Mouse (Mus musculus) CH12.LX (cell line): ENCODE measurements around the gene Usp37. TPM values are rescaled to one million over a fixed set of nuclear protein-coding genes. Genes with fewer than 3 reads are reported as not detected.
A peak's percentile ranks its signal among the peaks of the same experiment; 100 is the strongest.

Source experiments
- DNase-seq: peaks from one replicate; pipeline ENCODE4 v3.0.0-alpha.2; 2013; ENCODE audit errors: extremely low read depth
- H3K27ac ChIP-seq: 2 replicates; pipeline ENCODE4 v1.5.1; 2012; ENCODE audit warnings: low read depth, mild to moderate bottlenecking, control low read depth, moderate library complexity; ENCODE audit not compliant: insufficient read depth
- H3K27me3 ChIP-seq: replicated peaks from 2 replicates; pipeline ENCODE3; 2012; ENCODE audit warnings: inconsistent platforms
- H3K36me3 ChIP-seq, 2 experiments: replicated peaks in 1 of 2; 2 replicates each; pipeline versions ENCODE3 to v1.6.1; 2012; ENCODE audit warnings: inconsistent platforms in 1 of 2, low read length in 1 of 2, mild to moderate bottlenecking in 1 of 2, mixed read lengths in 1 of 2, moderate library complexity in 1 of 2; ENCODE audit not compliant: control insufficient read depth in 1 of 2, insufficient read depth in 1 of 2
- H3K4me1 ChIP-seq, 2 experiments: 2 replicates each; pipeline ENCODE4 v1.6.1; 2012; ENCODE audit warnings: inconsistent platforms in 1 of 2, moderate library complexity in 1 of 2; ENCODE audit not compliant: insufficient read depth in 2 of 2, control insufficient read depth in 1 of 2
- H3K4me2 ChIP-seq: 2 replicates; pipeline ENCODE4 v1.6.1; 2012; ENCODE audit warnings: low read depth, mild to moderate bottlenecking, control low read depth; ENCODE audit not compliant: poor library complexity, insufficient read depth, severe bottlenecking
- H3K4me3 ChIP-seq, 3 experiments: fragments of 150-350 bp in 1 of 3; sonication (generic) in 1 of 3; replicated peaks in 1 of 3; 2 replicates each; pipeline versions ENCODE3 to v1.5.1; 2011 to 2012; ENCODE audit warnings: low read depth in 2 of 3, low read length in 2 of 3, mild to moderate bottlenecking in 2 of 3, moderate library complexity in 2 of 3, control low read depth in 1 of 3, improper control_type of control experiment in 1 of 3, inconsistent platforms in 1 of 3, mixed read lengths in 1 of 3; ENCODE audit not compliant: poor library complexity in 1 of 3
- H3K79me2 ChIP-seq: replicated peaks from 2 replicates; pipeline ENCODE4 v1.6.1; 2012; ENCODE audit warnings: mild to moderate bottlenecking, moderate library complexity; ENCODE audit not compliant: control insufficient read depth, poor library complexity, insufficient read depth, severe bottlenecking; ENCODE audit errors: extremely low read depth
- H3K9ac ChIP-seq: 2 replicates; pipeline ENCODE4 v1.6.1; 2012; ENCODE audit warnings: low read depth, mild to moderate bottlenecking, control low read depth, moderate library complexity; ENCODE audit not compliant: insufficient read depth
- H3K9me3 ChIP-seq: replicated peaks from 2 replicates; pipeline ENCODE3; 2012; ENCODE audit warnings: low read length, inconsistent platforms, mixed read lengths
- BHLHE40 ChIP-seq: IDR thresholded peaks from 2 replicates; pipeline ENCODE4 v1.6.1; 2011; ENCODE audit warnings: mild to moderate bottlenecking, low read depth, low read length, improper control_type of control experiment
- CTCF ChIP-seq, 2 experiments: IDR thresholded peaks in 1 of 2; conservative IDR thresholded peaks in 1 of 2; 2 replicates each; pipeline ENCODE4 v1.5.1; 2011 to 2012; ENCODE audit warnings: low read depth in 2 of 2, low read length in 2 of 2, improper control_type of control experiment in 1 of 2, inconsistent platforms in 1 of 2, mild to moderate bottlenecking in 1 of 2, moderate library complexity in 1 of 2
- ELF1 ChIP-seq: IDR thresholded peaks from 2 replicates; pipeline ENCODE4 v1.6.1; 2014; ENCODE audit warnings: low read depth, mild to moderate bottlenecking, inconsistent platforms, low read length, improper control_type of control experiment
- ETS1 ChIP-seq: conservative IDR thresholded peaks from 2 replicates; pipeline ENCODE4 v1.6.1; 2012; ENCODE audit warnings: low read depth, mild to moderate bottlenecking, inconsistent platforms, low read length, improper control_type of control experiment, moderate library complexity
- JUND ChIP-seq: conservative IDR thresholded peaks from 2 replicates; pipeline ENCODE4 v1.6.1; 2011; ENCODE audit warnings: low read depth, low read length, improper control_type of control experiment
- MAX ChIP-seq: IDR thresholded peaks from 2 replicates; pipeline ENCODE4 v1.6.1; 2011; ENCODE audit warnings: low read length, improper control_type of control experiment
- MAZ ChIP-seq: IDR thresholded peaks from 2 replicates; pipeline ENCODE4 v1.6.1; 2012; ENCODE audit warnings: low read depth, mild to moderate bottlenecking, inconsistent platforms, low read length, improper control_type of control experiment, moderate library complexity
- MEF2A ChIP-seq: IDR thresholded peaks from 2 replicates; pipeline ENCODE4 v1.6.1; 2014; ENCODE audit warnings: low read depth, mild to moderate bottlenecking, inconsistent platforms, low read length, improper control_type of control experiment, borderline replicate concordance
- MXI1 ChIP-seq: IDR thresholded peaks from 2 replicates; pipeline ENCODE4 v1.6.1; 2011; ENCODE audit warnings: mild to moderate bottlenecking, low read depth, low read length, improper control_type of control experiment
- PAX5 ChIP-seq: IDR thresholded peaks from 2 replicates; pipeline ENCODE4 v1.6.1; 2012; ENCODE audit warnings: low read length, inconsistent platforms, mixed read lengths
- RAD21 ChIP-seq: IDR thresholded peaks from 2 replicates; pipeline ENCODE4 v1.6.1; 2011; ENCODE audit warnings: low read depth, mild to moderate bottlenecking, low read length, improper control_type of control experiment, moderate library complexity
- SMC3 ChIP-seq: IDR thresholded peaks from 2 replicates; pipeline ENCODE4 v1.6.1; 2011; ENCODE audit warnings: low read depth, low read length, improper control_type of control experiment
- TBP ChIP-seq: conservative IDR thresholded peaks from 2 replicates; pipeline ENCODE4 v1.6.1; 2011; ENCODE audit warnings: low read depth, low read length, improper control_type of control experiment
- UBTF ChIP-seq: IDR thresholded peaks from 2 replicates; pipeline ENCODE4 v1.6.1; 2012; ENCODE audit warnings: low read depth, mild to moderate bottlenecking, inconsistent platforms, low read length, improper control_type of control experiment, moderate library complexity
- USF1 ChIP-seq: IDR thresholded peaks from 2 replicates; pipeline ENCODE4 v1.6.1; 2014; ENCODE audit warnings: low read depth, mild to moderate bottlenecking, inconsistent platforms, low read length, improper control_type of control experiment
- USF2 ChIP-seq: conservative IDR thresholded peaks from 2 replicates; pipeline ENCODE4 v1.6.1; 2011; ENCODE audit warnings: low read depth, low read length, improper control_type of control experiment
- ZKSCAN1 ChIP-seq: IDR thresholded peaks from 2 replicates; pipeline ENCODE4 v1.6.1; 2012; ENCODE audit warnings: low read depth, inconsistent platforms, low read length, improper control_type of control experiment, borderline replicate concordance
- dilution Hi-C: fragments of 300-500 bp; cut with MboI; formaldehyde crosslinking; loops from 2 replicates; pipeline ENCODE4 v1.14.3; 2020; ENCODE audit warnings: low sequenced_read_pairs; ENCODE audit not compliant: extremely low pct_unique_long_range_greater_than_20kb, extremely low pct_ligation_motif_present
- in situ Hi-C: fragments of 300-500 bp; cut with MboI; formaldehyde crosslinking; loops from 3 replicates; pipeline ENCODE4 v1.14.3; 2019; ENCODE audit warnings: low sequenced_read_pairs, low pct_ligation_motif_present, low pct_unique_long_range_greater_than_20kb, mixed read lengths
- polyA plus RNA-seq: library from polyadenylated mRNA; unstranded; fragments of >175 nt; gene quantifications from 2 replicates; pipeline ENCODE4 v1.2.1, GENCODE M21; 2012; ENCODE audit warnings: low read depth; ENCODE audit not compliant: insufficient read length
- total RNA-seq, 2 experiments: library from RNA; depleted of rRNA; stranded (reverse); fragments of 300-350 nt in 1 of 2; fragments of >200 nt in 1 of 2; gene quantifications; 2 replicates each; pipeline ENCODE4 v1.2.3; 2012 to 2014

The Usp37 gene
- total and polyA plus RNA-seq, 3 experiments, result 13.8 to 24.5 (median 24.1) TPM

DNA sequence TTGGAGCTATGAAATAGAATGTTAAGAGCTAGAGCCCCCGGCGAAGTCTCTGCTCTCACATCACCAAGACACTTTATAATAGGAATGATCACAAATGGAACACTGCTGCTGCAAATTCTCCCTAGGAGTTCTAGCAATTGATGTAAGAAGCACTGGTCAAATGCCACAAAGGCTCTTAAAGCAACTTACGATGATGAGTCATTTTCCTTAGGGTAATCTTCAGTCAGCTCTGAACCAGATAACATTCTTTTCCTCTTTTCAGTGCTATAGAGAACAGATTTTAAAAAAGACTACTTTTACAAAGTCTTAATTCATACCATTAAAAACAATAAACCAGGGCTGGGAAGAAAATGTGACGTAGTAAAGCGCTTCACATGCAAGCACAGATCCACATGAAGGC, 58.3 kb downstream of the Usp37 start:
- H3K79me2 ChIP-seq, result no peaks in the 10 kb centered on the region
- H3K27ac ChIP-seq, result no peak overlapping the region
- H3K36me3 ChIP-seq, result peaks cover 34 to 84% of the 10 kb centered on the region in 2 experiments
- H3K4me3 ChIP-seq, result no peak overlapping the region
- TF ChIP-seq PAX5, result no peak
- no peak for TF ChIP-seq JUND
- TF ChIP-seq ETS1, result no peak
- TF ChIP-seq USF2, result no peak
- TF ChIP-seq CTCF (conservative IDR thresholded peaks at IDR 0.05 in 1 of 2, IDR thresholded peaks at IDR 0.05 in 1 of 2; ENCODE audit: low read depth in 2 of 2, low read length in 2 of 2), result no peak
- DNase-seq, result no peak
- no peaks in the 10 kb centered on the region for H3K27me3 ChIP-seq
- in situ Hi-C loops (no loop called here), dilution Hi-C loops (no loop called here)
- no peak overlapping the region for H3K9ac ChIP-seq
- no peaks in the 10 kb centered on the region for H3K4me1 ChIP-seq
- H3K4me2 ChIP-seq, result no peak overlapping the region
- H3K9me3 ChIP-seq, result no peaks in the 10 kb centered on the region

GRCm38 (mm10) chr1:74460273-74460672, 83.8 kb downstream of the Usp37 start:
- peaks cover 30 to 72% of the 10 kb centered on the region in 2 experiments for H3K36me3 ChIP-seq
- no peak overlapping the region for H3K4me2 ChIP-seq
- no peak for TF ChIP-seq JUND
- TF ChIP-seq BHLHE40, result no peak
- peak; percentile 53 for TF ChIP-seq RAD21
- TF ChIP-seq UBTF, result no peak
- no peak for TF ChIP-seq MEF2A
- TF ChIP-seq TBP, result no peak
- no peak for TF ChIP-seq ETS1
- peak in 1 of 2 experiments; percentile 70; a peak in 3 of 4 replicates for TF ChIP-seq CTCF (conservative IDR thresholded peaks at IDR 0.05 in 1 of 2, IDR thresholded peaks at IDR 0.05 in 1 of 2; ENCODE audit: low read depth in 2 of 2, low read length in 2 of 2)
- no peak for TF ChIP-seq ZKSCAN1
- peak; percentile 28 for TF ChIP-seq SMC3
- no peak for TF ChIP-seq USF1
- TF ChIP-seq MXI1, result no peak
- no peak for TF ChIP-seq MAZ
- TF ChIP-seq ELF1, result no peak
- TF ChIP-seq MAX, result no peak
- H3K27me3 ChIP-seq, result no peaks in the 10 kb centered on the region
- no peaks in the 10 kb centered on the region for H3K79me2 ChIP-seq
- in situ Hi-C loops (no loop called here), dilution Hi-C loops (no loop called here)
- no peak overlapping the region for H3K4me3 ChIP-seq
- DNase-seq, result peak; percentile 47
- peaks cover 0 to 7% of the 10 kb centered on the region in 2 experiments; a peak in 2 of 4 replicates for H3K4me1 ChIP-seq
- no peak overlapping the region for H3K9ac ChIP-seq
- no peak overlapping the region for H3K27ac ChIP-seq
- H3K9me3 ChIP-seq, result no peaks in the 10 kb centered on the region
